Mouse (Mus musculus): ENCODE results near the gene Myo9a.

- TF ChIP-seq CTCF (IDR thresholded peaks at IDR 0.05; ENCODE audit: borderline replicate concordance, extremely low read depth, insufficient read depth, insufficient read length), result no peak
- TF ChIP-seq POLR2A (IDR thresholded peaks at IDR 0.05; ENCODE audit: borderline replicate concordance, extremely low read depth, insufficient read depth, insufficient read length, poor library complexity, severe bottlenecking), result no peak
Measured at GRCm38 (mm10) chr9:59952515-59953070, 201.9 kb downstream of the Myo9a start.
